Mouse (Mus musculus) A20 (cell line): ENCODE measurements around the gene Gmcl1.

Experiments used
- DNase-seq: peaks from one replicate; pipeline ENCODE4 v3.0.0-alpha.2; 2011; ENCODE audit warnings: low read depth, low spot score

Gmcl1 gene

DNA sequence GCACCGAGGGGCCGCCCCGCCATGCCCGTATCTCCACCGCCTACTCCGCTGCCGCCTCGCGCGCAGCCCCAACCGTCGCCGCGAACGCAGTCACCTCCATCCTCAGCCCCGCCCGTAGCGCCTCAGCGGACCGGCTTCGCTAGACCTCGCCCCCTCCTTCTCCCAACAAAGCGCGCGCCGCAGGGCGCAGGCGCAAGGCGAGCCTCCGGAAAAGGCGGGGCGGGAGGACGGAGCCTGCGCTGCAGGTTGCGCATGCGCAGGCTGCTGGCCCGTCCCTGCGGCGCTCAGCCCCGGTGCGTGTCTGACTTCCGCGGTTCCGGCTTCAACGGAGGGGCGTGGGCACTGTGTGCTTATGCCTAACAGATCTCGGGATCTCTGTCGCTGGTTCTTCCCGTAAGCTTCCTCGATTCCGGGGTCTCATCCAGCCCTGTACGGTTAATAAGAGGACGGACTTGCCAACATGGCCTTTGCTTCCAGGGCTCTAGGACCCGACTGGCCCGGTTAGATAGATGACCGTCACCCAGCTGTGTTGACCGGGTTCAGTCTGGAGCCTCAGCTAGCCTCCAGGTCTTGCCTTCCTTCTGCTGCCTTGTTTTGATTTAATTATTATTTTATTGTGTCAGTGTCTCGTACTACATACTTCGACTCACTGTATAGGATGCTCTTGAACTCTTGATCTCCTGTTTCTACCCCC is at the start of gene Gmcl1:
Gene Gmcl1, minus strand, starts transcription at position 201 of the 694 bp plus-strand sequence.
- peak; percentile 98 for DNase-seq

DNA sequence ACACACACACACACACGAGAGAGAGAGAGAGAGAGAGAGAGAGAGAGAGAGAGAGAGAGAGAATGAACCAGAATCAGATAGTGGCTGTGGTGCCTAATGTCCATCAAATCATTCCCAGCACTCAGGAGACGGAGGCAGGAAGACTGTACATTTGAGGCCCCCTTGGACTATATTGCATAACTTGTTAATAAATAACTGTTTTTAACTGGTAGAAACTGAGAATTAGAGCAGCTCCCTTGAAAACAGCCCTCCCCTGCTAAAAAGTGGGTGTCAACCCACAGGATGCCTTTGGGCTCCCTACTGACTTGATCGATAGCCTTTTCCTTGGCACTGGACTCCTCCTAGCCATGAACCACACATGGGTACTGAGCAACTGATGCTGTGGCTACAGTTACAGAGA is 49.2 kb upstream of the Gmcl1 start:
- DNase-seq = no peak

DNA sequence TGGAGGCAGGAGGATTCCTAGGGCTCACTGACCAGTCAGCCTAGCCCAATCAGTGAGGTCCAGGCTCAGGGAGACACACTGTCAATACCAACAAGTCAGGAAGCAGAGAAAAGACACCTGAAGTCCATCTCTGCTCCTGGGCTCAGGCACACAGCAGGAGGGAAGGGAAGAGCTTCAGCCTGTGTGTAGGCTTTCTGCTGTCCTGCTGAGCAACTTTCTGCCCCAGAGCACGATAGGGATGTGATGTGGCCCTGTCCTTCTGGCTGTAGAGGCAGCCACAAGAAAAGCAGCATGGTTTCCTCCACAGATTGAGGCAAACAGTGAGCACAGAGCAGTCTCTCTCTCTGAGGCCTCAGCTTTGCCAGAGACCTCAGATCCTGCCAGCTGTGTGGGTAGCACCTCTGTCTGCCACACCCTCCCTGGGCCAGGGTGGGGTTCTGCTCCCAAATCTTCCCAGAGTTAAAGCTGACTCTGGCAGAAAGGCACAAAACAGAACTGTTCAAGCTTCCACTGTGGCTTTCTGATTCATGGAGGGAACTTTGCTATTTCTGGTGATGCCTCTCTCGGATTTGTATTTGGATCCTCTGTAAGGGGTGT is 48.3 kb upstream of the Gmcl1 start:
- no peak for DNase-seq

GRCm38 (mm10) chr6:86778910-86779594 is 45.9 kb upstream of the Gmcl1 start:
- DNase-seq = peak; percentile 40

DNA sequence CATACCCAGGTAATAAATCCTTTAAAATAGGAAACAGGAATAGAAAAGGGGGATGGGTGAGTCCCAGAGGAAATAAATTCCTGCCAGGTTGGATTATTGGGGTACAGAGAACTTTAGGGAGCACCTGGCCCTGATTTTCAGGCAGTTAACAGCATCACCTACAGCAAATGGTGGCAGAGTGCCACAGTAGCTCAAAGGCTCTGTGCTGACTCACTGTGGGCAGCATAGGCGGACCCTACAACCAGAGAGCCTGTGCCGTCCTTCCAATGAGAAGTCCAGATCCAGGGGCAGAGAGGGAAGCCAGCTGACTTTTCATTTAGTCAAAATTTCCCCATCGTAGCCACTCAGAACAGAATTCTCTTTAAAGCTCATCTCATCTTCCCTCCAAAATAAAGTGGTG is 44.0 kb upstream of the Gmcl1 start:
- DNase-seq = no peak

DNA sequence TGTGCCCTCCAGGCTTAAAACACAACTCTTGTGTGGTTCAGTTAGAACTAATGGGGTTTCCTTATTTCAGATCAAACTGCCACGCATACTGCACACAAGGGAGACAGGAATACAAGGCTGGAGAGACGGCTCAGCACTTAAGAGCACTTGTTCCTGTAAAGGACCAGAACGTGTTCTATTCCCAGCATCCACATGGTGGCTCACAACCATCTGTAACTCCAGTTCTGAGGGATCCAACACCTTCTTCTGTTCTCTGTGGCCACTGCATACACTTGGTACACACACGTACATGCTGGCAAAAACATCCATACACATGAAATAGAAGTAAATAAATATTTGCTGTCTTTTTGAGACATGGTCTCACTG is 43.5 kb upstream of the Gmcl1 start:
- no peak for DNase-seq

DNA sequence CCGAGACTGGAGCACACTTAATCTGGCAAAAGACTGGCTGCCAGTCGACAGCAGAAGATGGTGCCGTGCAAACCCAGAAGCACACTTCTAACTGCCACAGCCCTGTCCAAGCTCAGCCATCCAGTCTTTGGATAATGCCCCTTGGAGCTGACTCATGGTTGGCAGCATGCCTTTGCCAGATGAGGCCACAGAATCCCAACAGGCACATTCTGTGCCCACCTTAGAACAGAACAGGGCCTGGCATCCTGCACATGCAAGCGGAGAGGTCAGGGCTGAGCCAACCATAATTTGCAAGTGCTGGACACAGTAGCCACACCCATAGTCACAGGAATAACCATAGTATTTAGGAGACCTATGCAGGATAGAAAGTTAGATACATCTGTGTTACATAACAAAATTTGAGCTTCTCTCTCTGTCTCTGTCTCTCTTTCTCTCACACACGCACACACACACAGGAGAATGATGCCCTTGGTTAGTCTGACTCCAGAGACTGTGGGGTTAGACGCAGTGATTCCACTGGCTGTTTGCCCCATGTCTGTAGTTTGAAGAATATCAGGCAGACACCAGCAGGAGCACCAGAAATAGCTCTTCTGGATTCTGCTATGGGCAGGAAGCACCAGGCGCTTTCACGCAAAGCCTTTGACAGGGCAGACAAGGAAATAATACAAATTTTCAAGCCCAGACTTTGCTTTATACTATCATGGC is 43.0 kb upstream of the Gmcl1 start:
- no peak for DNase-seq

- DNase-seq = no peak
Measured at GRCm38 (mm10) chr6:86774937-86775336, 41.8 kb upstream of the Gmcl1 start.

- no peak for DNase-seq
Measured at GRCm38 (mm10) chr6:86773830-86774229, 40.6 kb upstream of the Gmcl1 start.

DNA sequence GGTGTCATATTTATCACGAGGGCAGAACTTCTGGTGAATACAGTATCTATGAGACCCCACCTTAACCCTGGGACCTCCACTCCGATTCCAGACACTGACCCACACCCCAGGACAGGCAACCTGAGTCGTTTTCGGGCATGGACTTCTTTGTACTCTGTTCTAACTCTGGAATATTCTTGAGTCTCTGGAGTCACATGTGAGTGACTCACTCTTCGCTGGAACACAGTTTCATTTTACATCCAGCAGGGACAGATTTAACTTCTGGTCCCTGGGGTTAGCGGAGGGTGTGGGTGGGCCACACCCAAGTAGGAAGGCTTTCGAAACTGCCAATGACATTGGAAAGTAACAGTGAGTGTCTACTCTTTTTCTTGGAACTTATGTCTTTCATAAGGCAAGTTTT is 39.4 kb upstream of the Gmcl1 start:
- DNase-seq = no peak

GRCm38 (mm10) chr6:86768938-86769337 is 35.8 kb upstream of the Gmcl1 start:
- no peak for DNase-seq

DNA sequence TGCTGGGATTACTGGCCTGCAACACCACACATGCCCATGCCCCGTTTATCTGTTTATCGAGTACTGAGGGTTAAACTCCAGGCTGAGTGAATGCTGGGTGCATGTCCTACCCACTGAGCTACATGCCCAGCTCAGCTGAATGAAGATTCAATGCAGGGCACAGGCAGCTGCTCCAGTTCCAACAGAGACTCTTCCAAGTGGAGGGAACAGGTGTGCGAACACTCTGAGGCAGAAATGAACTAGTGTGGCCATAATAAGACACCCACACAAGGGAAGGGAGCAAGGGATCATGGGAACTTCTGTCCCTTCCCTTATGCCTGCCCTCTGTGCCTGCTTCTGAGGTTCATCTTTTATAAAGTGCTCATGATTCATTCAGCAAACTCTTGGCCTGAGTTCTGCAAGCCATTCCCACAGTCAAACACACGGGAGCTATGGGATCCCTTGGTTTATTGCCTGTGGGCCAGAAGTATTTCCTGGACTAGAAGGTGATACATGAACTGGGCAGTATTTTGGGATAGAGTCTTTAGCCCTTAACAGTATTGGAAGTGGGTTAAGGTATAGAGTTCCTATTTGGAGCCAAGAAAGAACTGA is 35.1 kb upstream of the Gmcl1 start:
- no peak for DNase-seq

GRCm38 (mm10) chr6:86767465-86767864 is 34.3 kb upstream of the Gmcl1 start:
- no peak for DNase-seq

GRCm38 (mm10) chr6:86765637-86766059 is 32.5 kb upstream of the Gmcl1 start:
- DNase-seq = peak; percentile 92

- peak; percentile 40 for DNase-seq
Measured at GRCm38 (mm10) chr6:86754105-86754863, 21.1 kb upstream of the Gmcl1 start.

GRCm38 (mm10) chr6:86752843-86753485 is 19.8 kb upstream of the Gmcl1 start:
- DNase-seq = no peak

- DNase-seq = no peak
Measured at GRCm38 (mm10) chr6:86750961-86751360, 17.8 kb upstream of the Gmcl1 start.

- DNase-seq = no peak
Measured at GRCm38 (mm10) chr6:86749817-86750216, 16.6 kb upstream of the Gmcl1 start.

DNA sequence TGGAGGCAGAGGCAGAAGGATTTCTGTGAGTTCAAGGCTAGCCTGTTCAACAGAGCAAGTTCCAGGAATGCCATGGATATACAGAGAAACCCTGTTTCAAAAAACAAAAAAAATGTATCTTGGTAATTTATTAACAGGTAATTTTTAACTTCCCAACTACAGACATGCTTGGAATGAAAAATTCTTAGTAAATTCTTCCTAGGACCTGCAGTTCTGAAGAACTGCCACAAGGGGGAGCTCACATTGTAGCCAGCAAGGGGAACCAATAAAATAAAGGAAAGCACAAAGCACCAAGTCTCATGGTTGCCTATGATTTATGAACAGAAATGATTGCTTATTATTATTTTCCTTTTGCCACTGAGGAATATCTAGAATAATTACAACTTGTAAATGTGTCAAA is 14.0 kb upstream of the Gmcl1 start:
- DNase-seq = peak; percentile 64

- no peak for DNase-seq
Measured at GRCm38 (mm10) chr6:86740652-86741051, 7.5 kb upstream of the Gmcl1 start.

- no peak for DNase-seq
Measured at GRCm38 (mm10) chr6:86736830-86737229, 3.6 kb upstream of the Gmcl1 start.
